Mouse (Mus musculus) cortical plate, adult 2 months (tissue): Measurements from ENCODE around the gene Fam222b. TPM values are rescaled to one million over a fixed set of nuclear protein-coding genes. Genes with fewer than 3 reads are reported as not detected.

ENCODE experiments used
- H3K27ac ChIP-seq: fragments of 200-500 bp; 2 replicates; pipeline ENCODE4 v1.5.1; 2012; ENCODE audit warnings: low read length, control low read depth, inconsistent platforms; ENCODE audit not compliant: insufficient read depth
- H3K4me1 ChIP-seq: fragments of 200-500 bp; 2 replicates; pipeline ENCODE4 v1.6.1; 2011; ENCODE audit warnings: low read length; ENCODE audit not compliant: control insufficient read depth, insufficient read depth
- H3K4me3 ChIP-seq: fragments of 200-500 bp; 2 replicates; pipeline ENCODE4 v1.5.1; 2011; ENCODE audit warnings: mild to moderate bottlenecking, low read length, control low read depth; ENCODE audit not compliant: insufficient read depth
- CTCF ChIP-seq: fragments of 200-500 bp; IDR thresholded peaks from 2 replicates; pipeline ENCODE4 v1.5.1; 2011; ENCODE audit warnings: mild to moderate bottlenecking, control low read depth, low read length; ENCODE audit not compliant: insufficient read depth; ENCODE audit errors: extremely low read depth
- POLR2A ChIP-seq: fragments of 200-500 bp; IDR thresholded peaks from 2 replicates; pipeline ENCODE4 v1.6.1; 2011; ENCODE audit warnings: mild to moderate bottlenecking, low read length, control low read depth; ENCODE audit not compliant: insufficient read depth; ENCODE audit errors: extremely low read depth
- polyA plus RNA-seq: library from polyadenylated mRNA; depleted of rRNA; stranded (reverse); fragments of >200 nt; gene quantifications from 2 replicates; pipeline ENCODE4 v1.2.3, GENCODE M21; 2012

Fam222b gene
- polyA plus RNA-seq, 1 experiment, result 19.5 TPM

GRCm38 (mm10) chr11:78146707-78147543, 52.5 kb downstream of the Fam222b start:
- no peak for TF ChIP-seq POLR2A
- no peak for TF ChIP-seq CTCF
- Histone ChIP-seq H3K4me1 (no peaks in the 10 kb centered on the region), H3K27ac (no peak overlapping the region), H3K4me3 (no peak overlapping the region)

- Histone ChIP-seq H3K4me3 (no peak overlapping the region), H3K4me1 (peaks cover 3% of the 10 kb centered on the region; the same call in 1 of the 2 replicates), H3K27ac (no peak overlapping the region)
- TF ChIP-seq POLR2A (no peak), CTCF (peak; percentile 38; the same call in 1 of the 2 replicates)
Observed at GRCm38 (mm10) chr11:78151161-78151560, 56.7 kb downstream of the Fam222b start.

DNA sequence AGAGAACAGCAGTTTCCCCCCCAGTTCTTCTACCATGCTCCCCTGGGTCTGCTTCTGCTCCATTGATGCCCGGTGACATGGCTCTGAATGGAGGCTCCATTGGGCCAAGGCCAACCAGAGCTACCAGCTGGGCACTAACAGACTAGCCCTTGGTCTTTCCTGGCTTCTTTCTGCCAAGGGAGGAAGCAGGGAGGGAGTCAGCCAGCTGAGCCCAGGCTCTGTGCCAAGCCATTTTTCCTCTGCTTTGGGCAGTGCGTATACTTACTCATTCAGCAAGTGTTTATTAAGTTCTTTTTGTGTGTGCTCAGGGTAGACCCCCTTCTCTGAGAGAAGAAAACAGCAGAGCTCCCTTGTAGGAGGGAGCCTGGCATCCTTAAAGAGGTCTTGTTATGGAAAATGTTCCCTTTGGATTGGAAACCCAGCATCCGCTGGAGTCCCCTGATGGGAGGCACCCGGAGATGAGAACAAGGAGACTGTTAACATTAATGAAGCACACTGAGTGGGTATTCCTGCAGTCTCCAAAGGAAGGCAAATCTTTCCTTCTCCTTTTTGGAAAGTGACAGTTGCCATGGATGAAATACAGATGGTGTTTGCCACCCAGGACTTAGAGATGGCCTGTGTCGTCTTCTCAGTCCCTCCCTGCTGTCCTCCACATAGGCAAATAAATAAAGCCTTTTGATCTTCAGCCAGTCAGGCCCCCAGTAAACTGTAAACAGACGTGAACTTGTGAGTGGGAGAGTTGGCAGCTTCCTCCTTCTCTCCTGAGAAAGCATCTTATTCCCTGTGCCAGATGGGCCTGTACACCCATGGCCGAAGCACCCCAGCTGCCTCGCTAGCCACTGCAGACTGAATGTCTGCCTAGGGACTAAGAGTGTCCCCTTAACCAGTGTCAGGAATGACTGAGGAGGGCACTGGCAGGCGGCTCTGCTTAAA, 58.1 kb downstream of the Fam222b start:
- Histone ChIP-seq H3K27ac (peak overlapping the region; percentile 81), H3K4me3 (no peak overlapping the region), H3K4me1 (peaks cover 3% of the 10 kb centered on the region; the same call in 1 of the 2 replicates)
- no peak for TF ChIP-seq POLR2A

DNA sequence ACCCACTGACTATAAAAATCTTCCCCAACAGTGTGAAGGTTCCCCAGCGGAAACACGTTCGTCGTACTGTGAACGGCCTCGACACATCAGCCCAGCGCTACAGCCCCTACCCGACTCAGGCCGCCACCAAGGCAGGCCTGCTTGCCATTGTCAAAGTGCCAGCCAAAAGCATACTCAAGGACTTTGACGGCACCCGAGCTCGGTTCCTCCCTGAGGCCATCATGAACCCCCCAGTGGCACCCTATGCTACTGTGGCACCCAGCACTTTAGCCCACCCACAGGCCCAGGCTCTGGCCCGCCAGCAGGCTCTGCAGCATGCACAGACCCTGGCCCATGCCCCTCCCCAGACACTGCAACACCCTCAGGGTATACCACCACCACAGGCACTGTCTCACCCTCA, 59.3 kb downstream of the Fam222b start:
- Histone ChIP-seq H3K4me3 (no peak overlapping the region), H3K27ac (0 out of 2 replicates have a peak overlapping the region, but pooled peaks have one; percentile 81), H3K4me1 (peaks cover 3% of the 10 kb centered on the region; the same call in 1 of the 2 replicates)
- TF ChIP-seq POLR2A (no peak), CTCF (no peak)

GRCm38 (mm10) chr11:78155674-78156073, 61.2 kb downstream of the Fam222b start:
- H3K4me1 ChIP-seq, result peaks cover 3% of the 10 kb centered on the region; the same call in 1 of the 2 replicates
- no peak overlapping the region for H3K4me3 ChIP-seq
- TF ChIP-seq POLR2A (no peak), CTCF (no peak)
- H3K27ac ChIP-seq, result no peak overlapping the region

DNA sequence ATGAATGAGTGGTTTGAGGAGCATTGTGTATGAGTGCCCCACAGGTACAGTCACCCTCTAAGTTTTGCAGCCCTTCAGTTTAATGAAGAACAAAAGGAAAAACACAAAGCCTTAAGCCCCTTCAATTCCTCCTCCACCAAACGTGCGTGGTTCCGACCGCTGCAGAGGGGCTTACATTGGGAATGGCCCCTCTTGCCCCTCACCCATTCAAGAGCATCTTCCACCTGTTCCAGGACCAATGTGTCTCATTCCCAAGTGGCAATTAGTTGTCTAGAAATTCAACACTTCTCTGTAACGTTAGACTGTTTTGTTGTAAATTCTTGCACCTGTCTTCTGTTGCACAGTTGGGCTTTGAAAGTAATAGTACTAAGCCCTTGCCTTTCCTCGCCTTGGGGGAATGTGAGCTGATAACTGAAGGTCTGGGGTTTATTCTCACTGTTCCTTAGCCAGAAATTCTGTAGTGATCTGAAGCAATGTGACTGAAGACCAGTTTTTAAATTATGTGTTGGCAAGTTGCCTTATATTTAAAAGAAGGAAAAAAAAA, 61.8 kb downstream of the Fam222b start:
- no peak overlapping the region for H3K4me3 ChIP-seq
- H3K4me1 ChIP-seq, result peaks cover 3% of the 10 kb centered on the region; the same call in 1 of the 2 replicates
- no peak for TF ChIP-seq POLR2A
- no peak for TF ChIP-seq CTCF
- H3K27ac ChIP-seq, result no peak overlapping the region

DNA sequence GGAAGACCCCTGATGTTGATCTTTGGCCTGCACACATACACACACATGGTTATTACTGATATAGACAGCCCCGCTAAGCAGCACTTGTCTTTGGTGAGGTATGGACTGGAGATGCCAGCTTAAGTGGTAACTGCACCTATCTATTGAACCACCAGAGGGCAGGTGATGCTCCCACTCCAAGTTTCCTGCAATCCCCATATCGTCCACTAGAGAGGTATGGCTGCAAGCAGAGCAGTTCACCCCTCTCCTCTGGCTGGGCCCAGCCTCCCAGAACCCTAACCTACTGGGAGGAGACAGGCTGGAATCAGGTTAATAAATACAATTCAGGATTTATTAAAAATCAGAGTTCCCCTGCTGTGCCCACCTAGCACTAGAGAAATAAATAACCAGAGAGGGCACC, 64.6 kb downstream of the Fam222b start:
- Histone ChIP-seq H3K27ac (no peak overlapping the region), H3K4me3 (no peak overlapping the region), H3K4me1 (no peaks in the 10 kb centered on the region)
- TF ChIP-seq POLR2A, result no peak
- peak; percentile 99 for TF ChIP-seq CTCF

DNA sequence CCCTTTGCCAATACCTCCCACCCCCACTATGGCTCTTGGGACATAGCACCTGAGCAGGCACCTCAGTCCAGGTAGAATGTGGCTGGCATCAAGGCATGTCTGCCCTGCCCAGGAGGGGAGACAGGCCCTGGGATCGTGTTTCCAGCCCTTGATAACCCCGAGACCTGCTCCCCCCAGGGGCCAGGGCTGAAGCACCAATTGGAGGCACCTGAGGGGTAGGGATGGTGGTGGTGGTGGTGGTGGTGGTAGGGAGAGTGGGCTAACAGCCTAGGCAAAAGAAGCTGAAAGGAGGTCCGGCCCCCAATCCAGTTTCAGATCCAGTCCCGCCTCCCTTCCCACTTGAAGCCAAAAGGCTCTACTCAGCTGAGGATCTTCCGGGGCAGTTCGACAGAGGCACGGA, 65.1 kb downstream of the Fam222b start:
- TF ChIP-seq POLR2A, result no peak
- TF ChIP-seq CTCF, result no peak
- Histone ChIP-seq H3K4me1 (no peaks in the 10 kb centered on the region), H3K4me3 (no peak overlapping the region), H3K27ac (no peak overlapping the region)

- no peak overlapping the region for H3K4me3 ChIP-seq
- no peaks in the 10 kb centered on the region for H3K4me1 ChIP-seq
- TF ChIP-seq POLR2A (no peak), CTCF (no peak)
- no peak overlapping the region for H3K27ac ChIP-seq
Observed at GRCm38 (mm10) chr11:78160171-78160570, 65.7 kb downstream of the Fam222b start.

DNA sequence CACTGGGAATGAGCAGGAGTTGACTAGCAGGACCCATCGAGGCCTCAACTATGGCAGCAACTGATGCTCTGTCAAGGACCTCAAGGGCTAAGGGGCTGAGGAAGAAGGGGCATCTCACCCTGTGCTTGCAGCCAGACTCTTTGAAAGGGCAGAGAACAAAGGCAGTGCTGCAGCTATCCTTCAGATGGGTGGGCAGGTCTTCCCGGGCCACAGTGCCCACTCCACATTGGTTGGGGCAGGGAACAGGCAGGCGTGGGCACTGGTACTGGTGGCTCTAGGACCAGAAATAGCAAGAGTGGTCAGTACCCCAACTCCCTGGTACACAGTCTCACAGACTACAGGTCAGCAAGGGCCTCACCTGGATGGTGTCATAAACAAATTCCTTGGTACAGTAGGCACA, 66.2 kb downstream of the Fam222b start:
- no peaks in the 10 kb centered on the region for H3K4me1 ChIP-seq
- H3K4me3 ChIP-seq, result no peak overlapping the region
- no peak overlapping the region for H3K27ac ChIP-seq
- no peak for TF ChIP-seq CTCF
- no peak for TF ChIP-seq POLR2A
